Mouse (Mus musculus) spleen, postnatal 36 days (tissue): ENCODE results near the gene Fancc.

Source experiments
- DNase-seq, 2 experiments: peaks; one replicate each; pipeline ENCODE4 v3.0.0; 2022; ENCODE audit warnings: low spot score in 2 of 2, mixed read lengths in 1 of 2

Fancc gene

DNA sequence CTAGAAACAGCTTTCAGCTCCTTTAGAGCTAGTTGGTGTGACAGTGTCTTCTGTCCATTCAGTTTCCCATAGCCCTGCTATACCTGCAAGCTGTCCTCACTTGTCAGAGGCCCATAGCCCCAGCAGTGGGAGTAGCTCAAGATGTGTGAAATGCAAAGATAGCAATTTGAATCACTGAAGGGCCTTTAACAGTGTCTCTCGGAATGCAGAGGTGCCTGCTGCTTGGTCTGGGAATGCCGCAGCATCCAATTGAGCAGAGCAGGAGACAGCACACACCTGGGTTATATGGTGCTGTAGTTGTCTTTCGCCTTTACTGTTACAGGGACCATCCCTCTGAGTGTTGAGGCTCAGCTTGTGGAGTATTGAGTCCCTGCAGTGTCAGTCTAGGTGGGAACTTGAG, 203.4 kb downstream of the Fancc start:
- DNase-seq = no peak

DNA sequence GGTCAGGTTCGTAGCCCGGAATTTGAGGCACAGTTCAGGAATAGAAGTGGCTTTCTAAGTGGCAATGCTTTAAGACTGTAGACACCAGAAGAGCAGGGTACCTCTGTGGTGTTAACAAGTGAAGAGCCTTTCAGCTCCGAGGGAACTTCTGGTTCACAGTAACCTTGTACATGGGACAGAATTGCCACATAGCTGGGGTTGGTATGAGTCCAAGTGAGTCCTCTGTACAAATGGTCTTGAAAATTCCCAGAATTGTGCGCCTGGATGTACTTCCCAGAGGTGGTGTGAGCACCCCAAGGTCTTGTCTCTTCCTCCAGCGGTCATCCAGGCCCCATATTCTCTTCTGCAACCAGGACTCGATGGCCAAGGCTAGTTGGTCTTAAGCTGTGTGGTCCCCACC, 206.1 kb downstream of the Fancc start:
- DNase-seq = no peak

DNA sequence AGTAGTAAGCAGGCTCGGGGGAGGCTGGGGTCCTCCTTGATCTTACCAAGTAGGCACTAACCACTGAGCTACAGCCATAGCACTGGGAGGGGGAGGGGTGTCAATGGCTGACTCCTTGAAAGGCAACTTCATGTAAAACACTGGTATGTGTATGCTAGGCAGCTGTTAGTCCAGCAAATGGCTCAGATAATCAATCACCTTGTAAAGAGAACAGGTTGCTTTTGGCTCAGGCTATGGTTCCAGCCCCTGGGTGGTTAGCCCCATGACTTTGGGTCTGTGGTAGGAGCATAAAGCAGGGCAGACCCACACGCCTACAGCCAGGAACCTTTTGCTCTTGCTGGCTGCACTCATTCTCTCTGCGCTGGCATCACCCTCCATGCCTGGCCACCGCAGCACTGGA, 207.0 kb downstream of the Fancc start:
- no peak for DNase-seq

DNA sequence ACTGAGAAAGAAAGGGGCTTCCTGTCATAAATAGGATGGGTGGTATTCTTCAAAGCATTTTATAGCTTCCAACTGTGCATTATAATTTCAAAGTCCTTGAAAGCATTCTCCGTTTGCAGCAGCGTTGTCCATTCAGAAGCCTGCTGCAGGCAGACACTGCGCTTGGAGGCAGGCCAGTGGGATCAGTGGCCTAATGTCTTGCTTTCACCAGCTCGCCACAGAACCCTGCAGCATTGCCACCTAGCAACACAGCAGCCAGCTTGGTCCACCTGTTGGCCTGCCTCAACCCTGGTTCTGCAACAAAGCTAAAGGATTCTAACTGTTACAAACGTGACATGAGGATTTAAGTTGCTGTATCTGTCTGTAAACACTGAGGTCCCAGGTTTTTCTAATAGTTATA, 207.4 kb downstream of the Fancc start:
- DNase-seq = no peak

DNA sequence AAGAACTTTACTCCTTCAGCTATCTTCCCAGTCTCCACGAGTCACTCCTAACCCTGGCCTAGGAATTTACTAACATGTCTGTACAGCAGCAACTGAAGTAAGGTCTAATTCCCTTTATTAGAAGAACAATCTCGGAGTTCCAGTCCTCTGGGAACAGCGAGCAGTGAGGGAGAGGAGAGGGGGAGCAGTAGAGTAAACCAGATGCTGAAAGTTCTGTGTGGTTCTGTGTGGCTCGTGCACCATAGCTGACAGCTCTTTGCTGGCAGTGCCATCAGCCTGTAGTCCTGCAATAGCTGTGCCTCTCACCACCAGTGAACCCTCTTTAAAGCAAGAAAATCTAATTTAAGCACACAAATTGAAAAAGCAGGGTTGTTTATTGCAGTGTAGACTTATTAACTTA, 207.9 kb downstream of the Fancc start:
- DNase-seq = no peak

DNA sequence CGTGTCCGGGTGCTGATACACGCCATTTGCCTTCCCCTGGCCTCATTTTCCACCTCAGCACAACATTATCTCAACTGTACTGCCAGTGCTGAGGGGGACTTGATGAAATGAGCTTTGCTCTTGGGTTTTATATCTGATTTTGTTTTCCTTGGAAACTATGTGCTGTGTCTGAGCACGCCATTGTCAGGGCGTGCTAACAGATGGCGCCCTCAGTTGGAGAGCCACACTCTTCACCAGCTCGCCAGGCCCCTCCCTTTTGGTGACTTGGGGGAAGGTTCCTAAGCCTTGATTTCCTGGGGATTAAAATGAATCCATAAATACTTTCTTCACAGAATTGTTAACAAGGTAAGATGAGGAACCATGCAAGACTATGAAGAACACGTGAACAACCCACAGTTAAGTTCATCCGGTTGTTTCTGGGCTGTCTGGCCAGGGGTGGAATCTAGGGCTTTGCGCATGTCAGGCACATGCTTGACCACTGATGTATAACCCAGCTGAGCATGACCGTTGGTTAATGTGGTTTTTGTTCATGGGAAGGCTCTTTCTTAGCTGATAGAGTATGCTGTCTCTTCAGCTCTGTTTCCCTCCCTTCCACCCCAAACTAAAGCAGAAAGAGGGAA, 210.5 kb downstream of the Fancc start:
- DNase-seq = peak; percentile 31 to 38

DNA sequence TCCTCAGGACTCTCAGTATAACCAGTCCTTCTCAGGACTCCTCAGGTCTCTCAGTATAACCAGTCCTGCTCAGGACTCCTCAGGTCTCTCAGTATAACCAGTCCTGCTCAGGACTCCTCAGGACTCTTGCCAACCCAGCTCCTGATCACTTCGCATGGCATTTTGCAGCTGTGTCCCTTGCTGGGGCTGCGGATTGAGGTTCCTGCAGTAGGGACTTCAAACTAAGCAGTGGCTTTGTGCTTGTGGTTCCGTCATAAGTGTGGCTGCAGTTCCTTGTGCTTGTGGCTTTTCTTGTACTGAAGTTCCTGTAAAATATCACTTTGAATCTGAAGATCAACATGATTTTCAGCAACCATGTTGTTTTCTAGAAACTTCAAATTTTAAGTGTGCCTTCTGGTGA, 212.3 kb downstream of the Fancc start:
- no peak for DNase-seq

DNA sequence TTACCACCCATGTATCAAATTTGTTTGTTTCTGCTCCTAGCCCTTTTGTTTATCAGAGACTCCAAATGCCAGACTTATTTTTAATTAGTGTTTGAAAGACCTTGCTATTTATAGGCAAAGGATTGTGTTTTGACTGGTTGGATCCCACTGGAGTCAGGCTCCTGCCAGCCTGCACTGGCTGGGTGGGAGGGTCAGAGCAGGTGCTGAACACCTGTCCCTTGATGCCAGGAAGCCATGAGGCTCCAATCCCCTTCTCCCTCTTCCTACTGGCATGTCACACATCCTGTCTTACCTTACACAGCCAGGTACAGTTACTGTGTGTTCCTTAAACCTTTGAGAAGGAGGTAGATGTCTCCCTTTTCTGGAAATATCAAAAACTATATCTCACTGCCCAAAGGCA, 213.8 kb downstream of the Fancc start:
- DNase-seq = no peak

DNA sequence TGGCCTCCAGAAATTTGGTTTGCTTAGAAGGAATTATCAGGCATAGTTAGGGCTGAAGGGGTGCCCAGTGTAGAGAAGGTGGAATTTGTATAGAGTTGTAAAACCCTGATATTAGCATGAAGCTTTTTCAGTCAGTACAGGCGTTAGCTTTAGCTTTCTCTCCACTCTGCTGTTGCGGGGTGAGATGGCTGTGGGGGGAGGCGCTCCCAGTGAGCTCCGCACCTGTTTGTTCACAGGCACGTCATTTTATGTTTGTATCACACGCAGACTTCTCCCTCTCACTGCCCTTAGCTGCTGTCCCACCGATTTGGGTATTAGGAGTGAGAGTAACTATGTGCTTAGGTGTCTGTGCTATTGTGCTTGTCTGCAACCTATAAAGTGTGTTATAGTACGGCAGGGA, 215.9 kb downstream of the Fancc start:
- no peak for DNase-seq

DNA sequence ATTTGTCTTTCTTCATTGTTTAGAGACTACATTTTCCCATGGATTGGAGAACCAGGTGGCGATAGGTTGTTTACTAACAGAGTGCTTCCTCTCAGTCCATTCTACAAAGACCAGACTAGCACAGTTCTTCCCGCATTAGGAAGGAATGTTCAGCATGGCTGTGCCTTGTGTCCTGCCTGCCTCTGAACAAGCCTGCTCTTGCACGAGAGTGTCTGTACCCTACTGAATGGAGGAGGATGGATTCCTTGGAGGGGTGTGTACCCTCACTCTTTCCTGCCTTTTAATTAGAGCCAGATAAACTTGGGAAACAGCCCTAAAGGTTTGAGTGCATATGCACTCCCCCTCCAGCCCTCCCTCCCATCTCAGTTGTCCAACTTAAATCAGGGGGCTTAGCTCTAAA, 216.7 kb downstream of the Fancc start:
- DNase-seq = no peak

DNA sequence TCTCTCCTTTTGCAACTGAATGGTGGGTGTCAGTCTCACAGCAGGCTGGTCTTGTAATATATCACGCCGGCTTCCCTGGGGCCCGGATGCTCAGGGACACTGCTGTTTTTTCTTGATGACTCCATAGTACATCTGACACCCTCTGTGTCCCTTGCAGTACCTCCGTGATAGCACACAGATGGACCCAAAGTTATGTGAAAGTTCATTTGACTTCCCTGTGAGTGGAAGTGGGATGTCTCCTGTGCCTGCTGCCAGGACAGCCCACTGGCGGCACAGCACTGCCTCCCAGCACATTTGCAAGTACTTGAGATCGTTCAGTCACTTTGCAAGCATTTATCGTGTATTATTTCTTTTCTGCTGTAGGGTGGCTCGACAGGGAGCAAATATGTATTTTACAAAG, 217.3 kb downstream of the Fancc start:
- no peak for DNase-seq

DNA sequence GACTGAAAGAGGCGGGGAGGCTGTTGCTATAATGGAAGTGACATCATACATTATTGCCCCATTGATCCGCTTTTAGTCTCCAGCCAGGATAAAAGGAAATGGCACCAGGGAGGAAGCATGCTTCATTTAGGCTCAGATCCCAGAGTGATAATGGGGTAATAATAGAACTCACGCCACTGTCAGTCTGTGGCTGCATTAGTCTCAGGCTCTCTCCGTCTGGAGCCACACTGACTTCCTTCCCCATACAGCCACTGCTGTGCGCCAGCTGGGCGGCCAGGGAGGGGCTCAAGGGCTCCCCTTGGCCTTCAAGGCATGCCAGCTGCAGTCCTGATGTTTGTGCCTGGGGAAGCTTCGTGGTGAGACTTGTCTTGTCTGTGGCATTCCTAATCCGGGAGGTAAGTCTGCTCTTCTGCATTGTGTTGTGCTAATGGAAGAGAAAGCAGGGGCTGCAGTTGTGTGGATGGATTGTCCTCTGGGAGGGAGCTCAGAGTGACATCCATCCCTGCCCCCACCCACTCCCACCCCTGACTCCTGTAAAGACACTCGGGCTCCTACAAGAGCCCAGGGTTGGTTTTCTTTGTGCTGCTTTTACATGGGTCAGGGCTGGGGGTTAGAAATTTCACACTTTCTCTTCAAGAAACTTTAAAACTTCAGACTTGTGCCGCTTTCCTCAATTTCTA, 218.1 kb downstream of the Fancc start:
- DNase-seq = peak; percentile 30 to 38

DNA sequence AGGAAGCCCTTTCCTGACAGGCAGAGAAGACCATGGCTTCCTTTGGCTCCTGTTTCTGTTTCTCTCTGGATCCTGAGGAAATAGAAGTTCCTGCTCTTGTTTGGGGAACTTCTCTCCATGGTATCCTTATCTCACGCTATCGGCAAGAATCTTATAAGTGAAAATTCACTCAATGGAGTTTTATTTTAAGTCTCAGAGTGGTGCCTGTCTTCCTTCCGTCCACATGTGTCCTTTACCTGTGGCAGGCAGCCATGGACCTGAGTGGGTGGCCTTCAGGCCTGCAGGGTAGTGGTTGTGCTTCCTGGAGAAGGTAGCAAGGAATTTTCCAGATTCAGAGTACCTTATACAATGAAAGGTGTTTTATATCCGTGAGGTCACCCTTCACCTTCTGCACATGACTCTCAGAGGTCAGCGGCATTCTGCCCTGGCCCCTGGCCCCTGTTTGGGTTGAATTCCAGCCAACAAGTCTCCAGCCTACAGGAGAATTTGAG, 218.9 kb downstream of the Fancc start:
- DNase-seq = no peak

DNA sequence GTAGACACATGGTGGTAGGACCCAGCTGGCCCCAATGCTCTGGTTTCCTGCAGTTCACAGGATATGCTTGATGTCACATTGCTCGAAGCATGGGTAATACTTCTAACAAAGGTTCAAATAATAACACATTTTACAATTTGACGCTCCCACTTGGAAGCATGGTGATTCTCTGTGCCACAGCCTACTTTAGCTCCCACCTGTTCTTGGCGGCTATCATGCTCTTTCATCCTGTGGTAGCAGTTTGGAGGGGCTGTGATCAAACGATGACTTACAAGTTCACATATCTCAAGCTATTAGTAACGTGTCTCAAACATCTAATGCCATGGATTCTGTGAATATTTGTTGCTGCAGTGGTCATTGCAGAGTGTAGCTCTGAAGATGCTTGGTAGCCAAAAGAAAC, 219.8 kb downstream of the Fancc start:
- DNase-seq = no peak

DNA sequence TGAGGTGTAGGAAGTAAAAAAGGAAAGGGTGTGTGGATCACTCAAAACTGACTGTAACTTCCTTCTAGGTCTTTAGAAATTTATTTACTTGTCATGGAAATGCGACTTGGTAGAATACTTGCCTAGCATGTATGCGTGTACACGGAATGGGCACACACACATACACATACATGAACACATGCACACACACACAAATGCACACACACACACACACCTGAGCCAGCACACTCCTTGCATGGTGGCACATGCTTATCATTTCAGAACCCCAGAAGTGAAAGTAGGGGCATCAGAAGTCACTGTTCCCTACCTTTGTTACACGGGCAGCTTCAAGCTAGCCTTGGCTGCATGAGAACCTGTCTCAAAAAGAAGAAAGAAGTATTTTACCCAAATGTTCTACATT, 220.7 kb downstream of the Fancc start:
- DNase-seq = no peak

DNA sequence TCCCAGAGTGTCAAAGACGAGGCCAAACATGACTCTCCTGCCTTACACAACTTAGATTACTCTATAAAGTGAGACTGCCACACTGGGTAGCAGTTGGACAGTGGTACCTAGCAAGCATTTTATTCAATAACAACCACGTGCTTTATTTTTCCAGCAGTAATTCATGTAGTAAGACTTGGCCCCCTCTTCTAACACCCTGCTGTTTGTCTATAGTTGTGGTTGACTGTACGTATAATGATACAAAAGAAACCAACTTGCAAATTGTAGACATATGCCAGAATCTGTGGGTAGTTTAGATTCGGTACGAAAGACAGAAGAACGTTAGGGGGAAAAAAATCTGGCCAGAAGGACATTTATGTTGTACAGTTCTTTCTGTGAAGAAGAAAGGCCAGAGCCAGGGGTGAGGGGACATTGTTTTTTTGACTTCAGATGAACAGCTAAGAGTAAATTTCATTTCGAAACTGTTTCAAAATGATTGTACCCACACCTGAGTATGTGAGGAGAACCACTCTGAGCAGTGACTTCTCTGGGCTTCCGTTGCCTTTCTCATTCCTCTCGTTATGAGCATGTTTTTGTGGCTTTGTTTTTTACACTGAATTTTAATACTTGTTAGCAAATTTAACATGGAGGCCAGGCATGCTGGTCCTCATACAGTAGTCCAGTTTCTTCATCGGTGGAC, 222.5 kb downstream of the Fancc start:
- no peak for DNase-seq

DNA sequence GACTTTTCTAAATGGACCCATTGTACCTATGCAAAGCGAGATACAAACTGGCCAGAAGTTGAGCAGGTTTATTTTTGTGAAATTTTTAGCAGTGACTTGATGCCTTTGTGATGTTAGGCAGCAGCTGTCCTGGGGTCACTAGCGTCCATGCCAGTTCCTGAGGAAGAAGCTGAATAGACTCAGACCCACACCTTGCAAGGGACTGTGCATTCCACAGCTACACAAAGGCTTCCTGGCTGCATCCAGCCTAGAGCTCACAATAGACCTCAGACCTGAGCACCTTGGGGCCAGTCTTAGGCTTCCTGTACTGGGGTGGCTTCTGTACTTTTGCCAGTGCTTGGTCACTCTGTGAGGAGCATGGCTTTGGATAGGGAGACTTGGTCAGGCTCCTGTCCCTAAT, 223.2 kb downstream of the Fancc start:
- no peak for DNase-seq

DNA sequence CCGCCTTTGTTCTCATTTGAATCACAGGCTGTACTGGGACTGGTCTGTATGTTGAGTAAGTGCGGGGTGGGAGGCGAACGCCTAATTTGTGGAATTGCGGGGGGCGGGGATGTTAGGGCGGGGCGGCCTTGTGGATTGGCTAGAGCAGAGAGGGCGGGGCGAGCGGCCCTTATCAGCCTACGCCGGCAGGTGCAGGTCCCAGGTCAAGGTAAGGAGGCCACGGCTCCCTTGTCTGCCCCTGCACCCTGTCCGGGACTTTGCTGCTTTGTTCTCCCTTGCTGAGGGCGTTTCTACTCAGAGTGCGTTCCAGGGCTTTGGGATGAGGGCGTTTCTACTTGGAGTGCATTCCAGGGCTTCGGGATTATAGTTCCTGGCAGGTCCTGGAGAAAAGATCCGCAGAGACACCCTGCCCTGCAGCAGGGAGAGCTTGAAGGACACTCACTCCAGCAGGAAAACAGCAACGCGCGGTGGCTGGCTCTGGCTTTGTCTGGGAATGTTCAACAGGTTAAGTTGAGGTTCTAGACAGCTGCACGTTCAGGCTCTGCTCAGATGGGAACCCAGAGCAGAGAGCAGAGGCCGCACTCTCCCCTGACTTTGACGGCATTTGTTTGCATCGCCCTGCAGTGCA, 224.4 kb downstream of the Fancc start:
- no peak for DNase-seq

DNA sequence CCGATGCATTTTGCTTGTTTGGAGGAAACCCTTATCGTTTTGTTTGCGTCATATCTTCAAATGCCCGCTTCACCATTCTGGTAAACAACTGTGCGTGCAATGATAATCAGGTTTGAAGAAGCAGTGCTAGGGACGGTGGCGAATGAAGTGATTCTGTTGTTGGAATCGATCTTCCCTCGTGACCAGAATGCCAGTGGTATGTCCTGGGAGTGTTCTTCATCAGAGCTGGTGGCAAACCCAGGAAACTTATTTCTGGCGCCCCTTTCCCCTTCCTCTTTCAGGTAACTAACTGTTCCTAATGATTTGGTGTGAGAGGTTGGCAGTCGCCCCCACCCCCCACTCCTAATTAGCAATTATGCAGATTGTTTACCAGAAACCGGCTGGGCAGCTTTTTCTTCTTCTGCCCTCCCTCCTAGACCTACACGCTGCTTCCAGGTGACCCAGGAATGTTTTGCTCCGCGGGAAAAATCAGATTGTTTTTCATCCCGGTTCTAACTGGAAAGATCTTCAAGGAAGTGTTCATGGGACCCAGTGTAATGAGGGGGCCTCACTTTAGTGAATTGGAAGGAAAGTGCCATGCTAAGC, 225.0 kb downstream of the Fancc start:
- no peak for DNase-seq

DNA sequence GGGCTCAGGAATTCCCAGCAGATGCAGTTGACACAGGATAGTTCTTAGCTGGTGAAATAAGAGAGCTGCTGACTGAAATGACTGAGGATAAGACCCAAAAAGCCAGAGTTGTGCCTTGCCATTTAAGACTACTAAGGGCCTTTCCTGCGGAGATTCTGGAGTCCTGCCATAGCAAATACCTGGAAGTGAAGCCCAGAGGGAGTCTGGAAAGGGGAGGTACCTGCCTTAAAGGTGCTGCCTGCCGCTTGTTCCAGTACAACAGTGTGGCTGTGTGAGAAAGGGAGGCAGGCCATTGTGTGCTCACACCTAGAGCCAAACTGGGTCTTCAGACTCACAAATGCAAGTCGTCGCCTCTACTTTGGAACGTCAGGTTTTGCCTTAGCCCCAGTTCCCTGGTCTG, 226.9 kb downstream of the Fancc start:
- no peak for DNase-seq

DNA sequence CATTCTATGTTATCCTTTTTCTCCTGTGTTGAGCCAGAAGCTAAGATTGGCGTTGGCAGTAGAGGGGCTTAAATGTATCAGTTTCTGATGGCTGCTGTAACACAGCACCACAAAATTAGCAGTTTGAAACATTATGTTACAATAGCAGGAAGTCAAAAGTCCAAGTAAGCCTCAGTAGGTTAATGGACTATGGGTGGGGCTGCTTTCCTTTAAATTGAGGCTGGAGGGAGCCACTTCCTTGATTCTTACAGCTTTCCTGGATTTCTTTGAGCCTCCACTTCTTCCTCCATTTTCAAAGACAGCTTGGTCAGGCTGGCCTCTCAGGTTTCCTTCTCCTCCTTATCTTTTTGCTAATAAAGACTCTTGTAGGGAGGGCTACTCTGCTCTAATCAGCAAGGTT, 228.3 kb downstream of the Fancc start:
- DNase-seq = no peak

DNA sequence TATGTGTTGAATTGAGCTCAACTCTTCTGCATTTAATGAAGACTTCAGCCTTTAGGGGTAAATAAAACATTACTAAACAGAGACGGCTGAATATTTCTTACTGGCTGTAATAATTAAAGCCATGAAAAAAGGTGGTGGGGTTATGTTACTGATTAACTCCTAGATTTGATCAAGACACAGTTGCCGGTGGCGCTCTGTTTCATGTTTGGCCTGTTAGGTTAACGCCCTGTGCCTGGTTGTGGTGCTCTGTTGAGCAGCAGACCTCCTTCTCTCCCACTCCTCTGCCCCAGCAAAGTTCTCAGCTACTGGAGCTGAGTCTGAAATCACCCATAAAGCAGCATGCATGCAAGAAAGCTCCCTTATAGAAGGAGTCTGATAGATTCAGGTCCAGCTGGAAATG, 228.7 kb downstream of the Fancc start:
- DNase-seq = no peak
